Mouse (Mus musculus) stomach, embryonic 15.5 days (tissue): ENCODE data around the gene Rpa2. TPM values are rescaled to one million over a fixed set of nuclear protein-coding genes. Genes with fewer than 3 reads are reported as not detected.

ENCODE experiments used
- ATAC-seq: fragments of 200-750 bp; cut with Nextera tagmentation; 2 replicates; pipeline ENCODE4 v1.8.0; 2017; ENCODE audit warnings: low read depth, moderate number of reproducible peaks, moderate TSS enrichment; ENCODE audit not compliant: insufficient read depth, low FRiP score
- H3K27ac ChIP-seq: fragments of 300-500 bp; sonication (generic); 2 replicates; pipeline ENCODE4 v1.5.1; 2015; ENCODE audit warnings: mild to moderate bottlenecking, inconsistent platforms
- H3K27me3 ChIP-seq: fragments of 300-500 bp; sonication (generic); replicated peaks from 2 replicates; pipeline ENCODE4 v1.6.1; 2015; ENCODE audit warnings: inconsistent platforms
- H3K36me3 ChIP-seq: fragments of 300-500 bp; sonication (generic); 2 replicates; pipeline ENCODE4 v1.6.1; 2015; ENCODE audit warnings: inconsistent platforms
- H3K4me1 ChIP-seq: fragments of 300-500 bp; sonication (generic); 2 replicates; pipeline ENCODE4 v1.6.1; 2015; ENCODE audit warnings: inconsistent platforms
- H3K4me2 ChIP-seq: fragments of 300-500 bp; sonication (generic); 2 replicates; pipeline ENCODE4 v1.6.1; 2015; ENCODE audit warnings: mild to moderate bottlenecking, inconsistent platforms
- H3K4me3 ChIP-seq: fragments of 300-500 bp; sonication (generic); replicated peaks from 2 replicates; pipeline ENCODE4 v1.5.1; 2015; ENCODE audit warnings: inconsistent platforms
- H3K9ac ChIP-seq: fragments of 300-500 bp; sonication (generic); 2 replicates; pipeline ENCODE4 v1.6.1; 2015; ENCODE audit warnings: inconsistent platforms
- H3K9me3 ChIP-seq: fragments of 300-500 bp; sonication (generic); 2 replicates; pipeline ENCODE4 v1.6.1; 2016; ENCODE audit warnings: inconsistent platforms
- WGBS: fragments of 180-500 bp; shearing (Covaris S2); methylation state at CpG from one replicate; pipeline ENCODE4 v1.1.7; 2015; 5-methylcytosine and 5-hydroxymethylcytosine counted together
- polyA plus RNA-seq: library from polyadenylated mRNA; unstranded; fragments of >200 nt; fragmentation: Nextera tagmentation; extraction: Ambion mirVana; gene quantifications from 2 replicates; pipeline ENCODE4 v1.2.1, GENCODE M21; 2015

The Rpa2 gene
- polyA plus RNA-seq, 1 experiment from 2014 or later = 87.0 TPM

DNA sequence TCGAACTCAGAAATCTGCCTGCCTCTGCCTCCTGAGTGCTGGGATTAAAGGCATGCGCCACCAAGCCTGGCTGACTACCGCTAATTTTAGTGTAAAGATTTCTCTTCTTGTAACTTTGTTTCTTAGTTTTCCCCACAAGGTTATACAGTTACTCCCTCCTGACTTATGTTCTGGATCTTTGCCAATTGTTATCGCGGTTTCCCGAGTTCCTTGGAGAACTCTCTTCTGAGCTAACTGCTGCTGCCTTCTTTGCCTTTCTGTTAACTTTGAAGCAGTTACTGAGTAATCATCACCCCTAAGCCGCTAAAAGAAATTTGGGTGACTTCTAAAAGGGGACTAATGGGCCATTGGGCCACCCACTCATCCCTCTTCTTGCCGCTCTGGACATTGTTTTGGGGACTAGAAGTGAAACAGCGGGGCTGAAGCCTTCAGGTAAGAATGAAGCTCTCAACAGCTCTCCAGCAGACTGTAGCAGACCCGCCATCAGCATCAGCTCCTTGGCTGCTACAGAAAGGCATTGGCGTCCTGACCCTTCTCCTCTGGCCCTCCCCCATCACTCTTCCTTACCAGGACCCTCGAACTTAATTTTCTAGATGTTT is 37.6 kb downstream of the Rpa2 start:
- no peak for ATAC-seq
- no peaks in the 10 kb centered on the region for H3K9me3 ChIP-seq
- peaks cover 6% of the 10 kb centered on the region; the same call in 1 of the 2 replicates for H3K4me1 ChIP-seq
- no peaks in the 10 kb centered on the region for H3K36me3 ChIP-seq
- no peaks in the 10 kb centered on the region for H3K27me3 ChIP-seq
- no peak overlapping the region for H3K4me2 ChIP-seq
- WGBS = 72% methylated on average over 12 of the region's 12 CpGs
- H3K27ac ChIP-seq = no peak overlapping the region
- no peak overlapping the region for H3K9ac ChIP-seq
- no peak overlapping the region for H3K4me3 ChIP-seq

GRCm38 (mm10) chr4:132806620-132807191 is 38.6 kb downstream of the Rpa2 start:
- Histone ChIP-seq H3K4me2 (no peak overlapping the region), H3K9me3 (no peaks in the 10 kb centered on the region), H3K36me3 (no peaks in the 10 kb centered on the region), H3K27me3 (no peaks in the 10 kb centered on the region), H3K9ac (no peak overlapping the region), H3K4me3 (no peak overlapping the region), H3K4me1 (peaks cover 6% of the 10 kb centered on the region; the same call in 1 of the 2 replicates), H3K27ac (no peak overlapping the region)
- WGBS = 82% methylated on average over 7 of the region's 7 CpGs
- ATAC-seq = no peak

GRCm38 (mm10) chr4:132807771-132808641 is 39.9 kb downstream of the Rpa2 start:
- ATAC-seq = no peak
- no peaks in the 10 kb centered on the region for H3K36me3 ChIP-seq
- no peak overlapping the region for H3K9ac ChIP-seq
- H3K4me2 ChIP-seq = no peak overlapping the region
- 55% methylated on average over 5 of the region's 5 CpGs for WGBS
- H3K27me3 ChIP-seq = no peaks in the 10 kb centered on the region
- H3K4me1 ChIP-seq = peaks cover 6% of the 10 kb centered on the region; the same call in 1 of the 2 replicates
- no peak overlapping the region for H3K4me3 ChIP-seq
- H3K9me3 ChIP-seq = no peaks in the 10 kb centered on the region
- H3K27ac ChIP-seq = peak overlapping the region; percentile 35; the same call in 1 of the 2 replicates

GRCm38 (mm10) chr4:132809621-132810020 is 41.5 kb downstream of the Rpa2 start:
- 66% methylated on average over 5 of the region's 5 CpGs for WGBS
- no peak overlapping the region for H3K9ac ChIP-seq
- no peaks in the 10 kb centered on the region for H3K9me3 ChIP-seq
- no peaks in the 10 kb centered on the region for H3K36me3 ChIP-seq
- H3K27me3 ChIP-seq = no peaks in the 10 kb centered on the region
- peaks cover 6% of the 10 kb centered on the region; the same call in 1 of the 2 replicates for H3K4me1 ChIP-seq
- H3K27ac ChIP-seq = no peak overlapping the region
- H3K4me3 ChIP-seq = no peak overlapping the region
- no peak for ATAC-seq
- H3K4me2 ChIP-seq = no peak overlapping the region

DNA sequence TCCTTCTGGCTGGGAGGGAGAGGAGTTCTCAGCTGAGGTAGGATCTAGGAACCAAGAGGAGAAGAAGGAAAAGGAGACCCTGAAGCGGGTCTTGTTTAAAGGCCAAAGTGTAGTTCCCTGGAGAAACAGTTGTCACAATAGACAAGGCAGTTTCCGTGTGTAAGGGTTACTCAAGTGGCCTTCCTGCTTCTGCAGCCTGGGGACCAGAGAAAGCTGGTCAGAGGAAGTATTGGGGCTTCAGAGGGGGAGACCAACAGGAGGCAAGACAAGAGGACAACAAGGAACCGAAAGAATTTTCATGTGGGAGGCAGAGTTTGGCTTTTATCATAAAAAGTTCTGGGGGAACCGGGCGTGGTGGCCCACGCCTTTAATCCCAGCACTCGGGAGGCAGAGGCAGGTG is 48.3 kb downstream of the Rpa2 start:
- WGBS = 74% methylated on average over 7 of the region's 7 CpGs
- Histone ChIP-seq H3K36me3 (no peaks in the 10 kb centered on the region), H3K27me3 (no peaks in the 10 kb centered on the region), H3K4me2 (no peak overlapping the region), H3K9ac (no peak overlapping the region), H3K27ac (no peak overlapping the region), H3K4me1 (no peaks in the 10 kb centered on the region), H3K4me3 (no peak overlapping the region), H3K9me3 (no peaks in the 10 kb centered on the region)
- ATAC-seq = no peak

DNA sequence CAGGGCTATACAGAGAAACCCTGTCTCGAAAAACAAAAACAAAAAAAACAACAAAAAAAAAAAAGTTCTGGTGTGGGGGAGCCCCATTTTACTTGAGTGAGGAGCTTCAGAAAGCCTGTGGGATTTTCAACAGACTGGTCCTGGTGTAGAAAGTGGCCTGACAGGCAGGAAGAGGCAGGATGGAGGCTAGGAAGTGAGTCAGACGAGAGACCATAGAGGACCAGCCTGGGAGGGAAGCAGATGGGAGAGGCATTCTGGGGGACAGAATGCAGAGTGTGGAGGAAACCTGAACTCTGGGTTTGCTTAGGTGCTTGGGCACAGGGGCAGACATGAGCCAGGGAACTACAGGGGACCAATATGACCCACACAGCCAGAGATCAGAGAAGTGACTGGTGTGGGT is 48.7 kb downstream of the Rpa2 start:
- no peaks in the 10 kb centered on the region for H3K36me3 ChIP-seq
- no peak overlapping the region for H3K4me2 ChIP-seq
- 57% methylated on average over 2 of the region's 2 CpGs for WGBS
- H3K27ac ChIP-seq = no peak overlapping the region
- H3K27me3 ChIP-seq = no peaks in the 10 kb centered on the region
- no peaks in the 10 kb centered on the region for H3K4me1 ChIP-seq
- ATAC-seq = no peak
- H3K9me3 ChIP-seq = no peaks in the 10 kb centered on the region
- H3K4me3 ChIP-seq = no peak overlapping the region
- no peak overlapping the region for H3K9ac ChIP-seq

GRCm38 (mm10) chr4:132818442-132818841 is 50.3 kb downstream of the Rpa2 start:
- Histone ChIP-seq H3K9ac (no peak overlapping the region), H3K4me3 (no peak overlapping the region), H3K27ac (no peak overlapping the region), H3K9me3 (no peaks in the 10 kb centered on the region), H3K27me3 (no peaks in the 10 kb centered on the region), H3K4me2 (no peak overlapping the region), H3K36me3 (no peaks in the 10 kb centered on the region), H3K4me1 (no peaks in the 10 kb centered on the region)
- ATAC-seq = no peak
- 46% methylated on average over 2 of the region's 2 CpGs for WGBS

- H3K9me3 ChIP-seq = no peaks in the 10 kb centered on the region
- WGBS = 67% methylated on average over 8 of the region's 8 CpGs
- no peaks in the 10 kb centered on the region for H3K4me1 ChIP-seq
- H3K9ac ChIP-seq = no peak overlapping the region
- H3K27ac ChIP-seq = no peak overlapping the region
- peaks cover 29% of the 10 kb centered on the region for H3K36me3 ChIP-seq
- ATAC-seq = no peak; the same call in 1 of the 2 replicates
- no peak overlapping the region for H3K4me3 ChIP-seq
- H3K27me3 ChIP-seq = no peaks in the 10 kb centered on the region
- H3K4me2 ChIP-seq = no peak overlapping the region
Observed at GRCm38 (mm10) chr4:132823614-132824366, 55.7 kb downstream of the Rpa2 start.

Other genes with a start within 250 kb of the Rpa2 start
- gene Atpif1, start 234.7 kb upstream of the Rpa2 start, polyA plus RNA-seq = 1,135 and 1,340 TPM in 2 replicates
- 140 and 147 TPM in 2 replicates for gene Dnajc8, start 232.8 kb upstream of the Rpa2 start, polyA plus RNA-seq
- 1.5 and 1.7 TPM in 2 replicates for gene Ptafr, start 204.3 kb upstream of the Rpa2 start, polyA plus RNA-seq
- 24.7 and 26.6 TPM in 2 replicates for gene Eya3, start 129.3 kb upstream of the Rpa2 start, polyA plus RNA-seq
- 3.8 and 4.4 TPM in 2 replicates for gene Xkr8, start 35.8 kb upstream of the Rpa2 start, polyA plus RNA-seq
- gene Smpdl3b, start 11.1 kb upstream of the Rpa2 start, polyA plus RNA-seq = 6.7 and 6.9 TPM in 2 replicates
- 1.3 and 1.8 TPM in 2 replicates for gene Themis2, start 28.1 kb downstream of the Rpa2 start, polyA plus RNA-seq
- 44.8 and 46.9 TPM in 2 replicates for gene Ppp1r8, start 74.8 kb downstream of the Rpa2 start, polyA plus RNA-seq
- gene Stx12, start 116.2 kb downstream of the Rpa2 start, polyA plus RNA-seq = 54.8 and 58.3 TPM in 2 replicates
- gene Fam76a, start 154.2 kb downstream of the Rpa2 start, polyA plus RNA-seq = 39.3 and 45.5 TPM in 2 replicates
- gene Fgr, start 205.8 kb downstream of the Rpa2 start, polyA plus RNA-seq = 1.6 TPM in 2 replicates
- gene Ahdc1, start 242.9 kb downstream of the Rpa2 start, polyA plus RNA-seq = 8.2 and 9.3 TPM in 2 replicates